Mouse (Mus musculus): ENCODE data around the gene Synpo2. TPM values are rescaled to one million over a fixed set of nuclear protein-coding genes. Genes with fewer than 3 reads are reported as not detected.

The Synpo2 gene
- 0.06 and 0.27 TPM in 2 replicates for polyA plus RNA-seq (2015; fragmentation: Nextera tagmentation; extraction: Ambion mirVana)

DNA sequence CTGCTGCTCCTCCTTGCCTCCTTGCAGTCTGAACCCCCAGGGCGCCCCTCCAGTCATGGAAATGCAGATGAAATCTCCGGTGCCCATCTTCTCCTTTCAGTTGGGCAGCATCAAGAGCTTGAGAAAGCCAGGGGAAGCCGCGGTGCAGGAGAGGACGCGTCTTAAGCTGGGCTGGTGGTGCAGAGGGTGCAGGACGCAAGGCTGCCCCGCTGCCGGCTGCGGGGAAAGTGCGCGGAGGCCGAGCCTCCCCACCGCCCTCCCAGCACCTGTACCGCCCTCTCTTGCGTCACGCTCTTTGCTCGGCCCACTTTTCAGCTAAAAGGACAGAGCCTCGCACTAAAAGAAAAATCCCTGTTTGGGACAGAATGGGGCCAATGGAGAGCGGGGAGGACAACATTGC lies at the start of gene Synpo2:
TSS of gene Synpo2 (minus strand) at position 229 of the 400 bp plus-strand sequence.
- Histone ChIP-seq H3K27me3 (ENCODE audit: insufficient read depth, low read length) (peaks cover 3% of the 10 kb centered on the region; the same call in 1 of the 2 replicates), H3K9ac (replicated peaks) (no peak within 1 kb of the TSS), H3K9me3 (ENCODE audit: low read length) (no peaks in the 10 kb centered on the region), H3K27ac (ENCODE audit: low read depth) (no peak within 1 kb of the TSS), H3K36me3 (replicated peaks; ENCODE audit: insufficient read depth, low read length) (no peaks in the 10 kb centered on the region), H3K4me1 (ENCODE audit: insufficient read depth) (no peaks in the 10 kb centered on the region), H3K4me2 (ENCODE audit: low read depth, low read length) (peak within 1 kb of the TSS; percentile 63), H3K4me3 (ENCODE audit: low read depth, low read length) (peak within 1 kb of the TSS; percentile 27)
- TF ChIP-seq EP300 (IDR thresholded peaks at IDR 0.05; ENCODE audit: low read depth) = no peak
- no peak for TF ChIP-seq CTCF (IDR thresholded peaks at IDR 0.05; ENCODE audit: low read depth)
- WGBS (ENCODE audit: insufficient replicate concordance) = 3% methylated on average over 20 of the region's 20 CpGs
- ATAC-seq (no peak), DNase-seq (peak; percentile 40)

DNA sequence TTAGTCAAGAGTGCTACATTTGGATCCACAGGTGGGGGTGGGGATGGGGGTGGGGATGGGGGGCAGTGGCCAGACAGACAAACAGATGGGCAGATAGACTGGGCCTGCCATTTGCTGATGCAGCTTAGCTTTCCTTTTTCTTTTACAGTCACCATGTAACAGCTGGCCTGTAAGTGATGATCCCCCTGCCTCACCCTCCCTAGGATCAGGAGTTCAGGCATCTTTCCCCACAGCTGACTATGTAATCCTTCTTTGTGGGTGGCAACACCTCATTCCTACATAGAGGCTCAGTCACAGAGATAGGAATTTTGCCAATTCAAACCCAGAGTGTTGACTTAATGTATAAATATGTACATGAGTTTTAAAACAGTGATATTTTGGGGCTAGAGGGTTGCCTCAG lies 49.7 kb upstream of the Synpo2 start:
- H3K4me1 ChIP-seq (ENCODE audit: insufficient read depth) = no peaks in the 10 kb centered on the region
- DNase-seq = no peak
- ATAC-seq = no peak
- peaks cover 4% of the 10 kb centered on the region; the same call in 1 of the 2 replicates for H3K36me3 ChIP-seq (replicated peaks; ENCODE audit: insufficient read depth, low read length)
- no peak overlapping the region for H3K27ac ChIP-seq (ENCODE audit: low read depth)
- H3K9me3 ChIP-seq (ENCODE audit: low read length) = no peaks in the 10 kb centered on the region
- H3K27me3 ChIP-seq (ENCODE audit: insufficient read depth, low read length) = no peaks in the 10 kb centered on the region
- H3K4me3 ChIP-seq (ENCODE audit: low read depth, low read length) = no peak overlapping the region
- no peak for TF ChIP-seq CTCF (IDR thresholded peaks at IDR 0.05; ENCODE audit: low read depth)
- TF ChIP-seq EP300 (IDR thresholded peaks at IDR 0.05; ENCODE audit: low read depth) = no peak
- no peak overlapping the region for H3K9ac ChIP-seq (replicated peaks)
- no peak overlapping the region for H3K4me2 ChIP-seq (ENCODE audit: low read depth, low read length)

DNA sequence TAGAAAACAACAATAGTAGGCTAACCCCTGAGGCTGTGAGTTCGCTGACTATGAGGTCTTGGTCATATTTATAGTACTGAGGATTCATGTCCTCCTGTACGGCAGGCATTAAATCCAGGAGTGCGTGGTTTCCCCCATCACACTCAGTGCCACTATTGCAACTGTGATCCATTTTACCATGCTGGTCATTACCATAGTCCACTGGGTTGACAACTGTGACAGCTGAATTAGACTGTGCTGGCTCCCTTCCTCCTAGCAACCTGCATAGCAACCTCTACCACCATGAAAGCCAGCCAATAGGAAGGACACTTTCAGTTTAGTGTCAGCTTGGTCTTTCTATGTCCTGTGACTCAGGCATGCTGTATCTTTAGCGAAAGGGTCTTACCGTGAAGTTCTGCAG lies 48.3 kb upstream of the Synpo2 start:
- WGBS (ENCODE audit: insufficient replicate concordance) = 76% methylated on average over 5 of the region's 5 CpGs
- H3K4me1 ChIP-seq (ENCODE audit: insufficient read depth) = no peaks in the 10 kb centered on the region
- no peak overlapping the region for H3K9ac ChIP-seq (replicated peaks)
- DNase-seq (no peak), ATAC-seq (no peak)
- peaks cover 8% of the 10 kb centered on the region for H3K36me3 ChIP-seq (replicated peaks; ENCODE audit: insufficient read depth, low read length)
- H3K27ac ChIP-seq (ENCODE audit: low read depth) = no peak overlapping the region
- no peaks in the 10 kb centered on the region for H3K9me3 ChIP-seq (ENCODE audit: low read length)
- no peaks in the 10 kb centered on the region for H3K27me3 ChIP-seq (ENCODE audit: insufficient read depth, low read length)
- TF ChIP-seq CTCF (IDR thresholded peaks at IDR 0.05; ENCODE audit: low read depth) = no peak
- TF ChIP-seq EP300 (IDR thresholded peaks at IDR 0.05; ENCODE audit: low read depth) = no peak
- no peak overlapping the region for H3K4me2 ChIP-seq (ENCODE audit: low read depth, low read length)
- no peak overlapping the region for H3K4me3 ChIP-seq (ENCODE audit: low read depth, low read length)

DNA sequence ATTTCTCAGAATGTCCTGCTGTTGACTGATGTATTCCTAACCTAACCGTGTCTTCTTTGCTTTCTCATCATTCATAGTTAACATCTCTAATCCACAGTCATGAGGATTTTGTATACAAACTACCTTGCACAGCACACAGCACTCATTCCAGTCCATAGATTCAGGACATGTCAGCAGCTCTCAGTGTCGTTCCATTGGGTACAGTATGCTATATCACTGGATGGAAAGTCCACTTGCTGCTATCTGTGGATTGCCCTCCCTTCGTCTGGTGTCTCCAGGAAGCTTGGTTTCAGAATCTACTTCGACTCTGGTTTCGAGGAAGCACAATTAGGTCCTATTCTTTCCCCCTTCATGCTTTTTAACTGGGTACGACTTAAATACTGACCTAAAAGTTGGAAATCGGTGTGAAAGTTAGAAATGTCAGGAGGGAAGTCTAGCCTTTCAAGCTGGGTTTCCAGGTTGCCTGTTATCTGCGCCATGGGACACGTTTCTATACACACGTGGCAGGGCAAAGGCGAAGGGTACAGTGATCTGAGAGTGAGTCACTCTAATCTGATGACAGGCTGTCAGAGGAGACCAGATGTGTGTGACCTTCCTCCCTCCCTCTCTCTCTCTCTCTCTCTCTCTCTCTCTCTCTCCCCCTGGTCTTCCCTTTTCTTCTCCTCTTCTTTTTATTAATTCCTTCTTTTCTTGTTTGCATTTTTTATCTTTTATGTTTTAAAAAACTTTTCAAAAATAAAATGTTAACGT lies 47.1 kb upstream of the Synpo2 start:
- no peaks in the 10 kb centered on the region for H3K4me1 ChIP-seq (ENCODE audit: insufficient read depth)
- ATAC-seq = no peak
- WGBS (ENCODE audit: insufficient replicate concordance) = 73% methylated on average over 12 of the region's 12 CpGs
- peaks cover 11% of the 10 kb centered on the region for H3K36me3 ChIP-seq (replicated peaks; ENCODE audit: insufficient read depth, low read length)
- TF ChIP-seq CTCF (IDR thresholded peaks at IDR 0.05; ENCODE audit: low read depth) (no peak), EP300 (IDR thresholded peaks at IDR 0.05; ENCODE audit: low read depth) (no peak)
- H3K4me2 ChIP-seq (ENCODE audit: low read depth, low read length) = no peak overlapping the region
- H3K27me3 ChIP-seq (ENCODE audit: insufficient read depth, low read length) = no peaks in the 10 kb centered on the region
- no peaks in the 10 kb centered on the region for H3K9me3 ChIP-seq (ENCODE audit: low read length)
- no peak for DNase-seq
- no peak overlapping the region for H3K4me3 ChIP-seq (ENCODE audit: low read depth, low read length)
- H3K27ac ChIP-seq (ENCODE audit: low read depth) = no peak overlapping the region
- H3K9ac ChIP-seq (replicated peaks) = no peak overlapping the region

DNA sequence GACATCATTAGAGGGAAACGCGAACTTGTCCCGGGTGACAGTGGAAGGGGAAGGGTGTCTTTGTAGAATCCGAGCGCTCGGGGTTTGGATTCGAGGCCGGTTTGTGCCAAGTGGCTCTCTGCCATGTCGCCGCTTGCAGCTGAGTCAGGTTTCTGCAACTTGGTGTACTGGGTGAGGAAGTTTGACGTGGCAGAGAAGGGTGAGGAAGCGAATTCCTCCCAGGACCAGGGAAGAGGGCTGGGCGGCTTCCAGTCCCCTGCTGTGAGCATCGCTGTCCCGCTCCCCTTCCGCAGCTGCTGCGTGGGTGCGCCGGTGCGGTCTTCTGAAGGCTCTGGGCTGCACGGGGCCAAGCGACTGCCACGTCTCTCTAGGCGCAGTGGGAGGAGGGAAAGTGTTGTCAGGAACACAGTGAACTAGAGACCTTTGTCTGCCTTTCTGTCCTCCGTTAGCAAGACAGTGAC lies 31.8 kb upstream of the Synpo2 start:
- DNase-seq (peak; percentile 54), ATAC-seq (peak; percentile 55)
- Histone ChIP-seq H3K4me1 (ENCODE audit: insufficient read depth) (no peaks in the 10 kb centered on the region), H3K9me3 (ENCODE audit: low read length) (no peaks in the 10 kb centered on the region), H3K27ac (ENCODE audit: low read depth) (peak overlapping the region; percentile 87), H3K9ac (replicated peaks) (peak overlapping the region; percentile 68), H3K36me3 (replicated peaks; ENCODE audit: insufficient read depth, low read length) (peaks cover 10% of the 10 kb centered on the region), H3K4me3 (ENCODE audit: low read depth, low read length) (peak overlapping the region; percentile 76), H3K27me3 (ENCODE audit: insufficient read depth, low read length) (no peaks in the 10 kb centered on the region), H3K4me2 (ENCODE audit: low read depth, low read length) (peak overlapping the region; percentile 80)
- TF ChIP-seq CTCF (IDR thresholded peaks at IDR 0.05; ENCODE audit: low read depth) (no peak), EP300 (IDR thresholded peaks at IDR 0.05; ENCODE audit: low read depth) (no peak)
- under 1% methylated on average over 25 of the region's 25 CpGs for WGBS (ENCODE audit: insufficient replicate concordance)

DNA sequence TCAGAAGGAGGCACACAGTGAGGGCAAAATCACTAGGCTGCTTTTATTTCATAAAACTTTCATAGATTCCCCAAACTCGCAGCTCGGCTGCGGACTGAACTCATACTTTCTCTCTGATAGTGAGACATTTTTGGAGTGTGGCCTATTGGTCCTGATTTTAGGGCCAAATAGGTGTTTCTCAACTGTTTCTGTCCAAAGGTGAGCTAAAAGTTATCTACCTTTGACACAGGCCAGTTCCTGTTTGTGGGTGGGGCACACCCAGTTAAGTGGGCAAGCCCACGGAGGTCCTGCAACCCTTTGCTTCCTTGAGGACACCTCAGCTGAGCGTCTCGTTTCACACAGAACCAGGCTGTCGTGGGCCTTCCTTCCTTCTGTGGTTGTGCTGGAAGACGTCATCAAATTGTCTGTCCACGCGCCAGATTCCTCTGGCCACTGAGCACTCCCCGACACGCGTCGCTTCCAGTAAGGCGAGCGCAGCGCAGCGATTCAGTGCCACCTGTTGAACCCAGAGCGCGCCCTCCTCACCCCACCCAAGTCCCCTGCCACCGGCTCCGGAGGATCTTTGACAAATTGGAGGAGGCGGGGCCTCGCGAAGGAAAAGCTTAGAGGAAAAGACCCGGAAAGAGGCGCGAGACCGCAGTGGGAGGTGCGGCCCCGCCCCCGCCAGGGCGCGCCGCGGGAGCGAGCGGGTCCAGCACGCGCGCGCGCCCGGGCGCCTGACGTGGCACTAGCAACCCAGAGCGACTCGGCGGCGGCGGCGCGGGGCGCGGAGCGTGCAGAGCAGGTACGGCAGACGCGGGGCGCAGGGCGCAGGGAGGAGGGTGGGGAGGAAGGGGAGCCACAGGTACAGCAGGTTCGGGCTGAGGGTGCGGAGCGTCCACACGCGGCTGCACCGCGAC lies 31.1 kb upstream of the Synpo2 start, which contains the start of gene Sec24d:
TSS of gene Sec24d (plus strand) at position 703 of the 899 bp plus-strand sequence.
- peak within 1 kb of the TSS; percentile 80 for H3K4me2 ChIP-seq (ENCODE audit: low read depth, low read length)
- H3K36me3 ChIP-seq (replicated peaks; ENCODE audit: insufficient read depth, low read length) = peaks cover 6% of the 10 kb centered on the region; the same call in 1 of the 2 replicates
- H3K4me1 ChIP-seq (ENCODE audit: insufficient read depth) = no peaks in the 10 kb centered on the region
- ATAC-seq = peak; percentile 94
- 3% methylated on average over 48 of the region's 68 CpGs for WGBS (ENCODE audit: insufficient replicate concordance)
- no peaks in the 10 kb centered on the region for H3K9me3 ChIP-seq (ENCODE audit: low read length)
- peak within 1 kb of the TSS; percentile 76 for H3K4me3 ChIP-seq (ENCODE audit: low read depth, low read length)
- no peaks in the 10 kb centered on the region for H3K27me3 ChIP-seq (ENCODE audit: insufficient read depth, low read length)
- H3K9ac ChIP-seq (replicated peaks) = peak within 1 kb of the TSS; percentile 68
- peak within 1 kb of the TSS; percentile 87 for H3K27ac ChIP-seq (ENCODE audit: low read depth)
- no peak for TF ChIP-seq EP300 (IDR thresholded peaks at IDR 0.05; ENCODE audit: low read depth)
- no peak for TF ChIP-seq CTCF (IDR thresholded peaks at IDR 0.05; ENCODE audit: low read depth)
- peak; percentile 86 for DNase-seq

Data from liver, postnatal 0 days (tissue).